Mouse (Mus musculus): ENCODE results near the gene E2f2.

Gene E2f2

DNA sequence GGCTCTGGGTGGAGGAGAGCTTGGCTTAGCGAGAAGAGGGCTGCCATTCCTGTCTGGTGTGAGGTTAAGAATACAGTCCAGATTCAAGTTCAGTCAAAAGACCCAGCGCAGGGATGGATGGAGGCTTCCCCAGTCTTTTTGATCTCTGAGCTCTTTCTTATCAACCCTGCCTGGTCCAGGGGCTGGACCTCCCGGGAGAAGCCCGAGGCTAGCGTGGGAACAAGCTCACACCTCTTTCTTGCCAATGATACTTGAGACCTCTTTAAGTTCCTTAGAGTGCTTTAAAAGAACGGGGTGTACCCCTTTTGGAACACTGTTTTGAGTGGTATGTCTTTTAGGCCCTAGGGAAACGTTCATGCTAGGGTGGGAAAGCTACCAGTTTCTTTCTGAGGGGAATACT is 22.8 kb downstream of the E2f2 start:
- CTCF ChIA-PET = no interaction called here

- CTCF ChIA-PET = no interaction called here
These were observed 23.4 kb downstream of the E2f2 start for GRCm38 (mm10) chr4:136195629-136196028.

- CTCF ChIA-PET = no interaction called here
These were observed 24.0 kb downstream of the E2f2 start for GRCm38 (mm10) chr4:136196201-136196600.

GRCm38 (mm10) chr4:136198846-136199245 is 26.7 kb downstream of the E2f2 start:
- CTCF ChIA-PET = no interaction called here

- CTCF ChIA-PET = interaction anchor here (0.5 to 1.1 kb wide), 5 partner anchors 10 to 342 kb away, joined by 3 to 4 read pairs (median 4); no protein-coding TSS in a partner anchor
These were observed 27.5 kb downstream of the E2f2 start for GRCm38 (mm10) chr4:136199562-136200292.

- CTCF ChIA-PET = interaction anchor here (0.6 to 1.0 kb wide), 6 partner anchors 24 to 1984 kb away, joined by 3 to 10 read pairs (median 3); no protein-coding TSS in a partner anchor
These were observed 30.3 kb downstream of the E2f2 start for GRCm38 (mm10) chr4:136202509-136202908.

- CTCF ChIA-PET = interaction anchor here (0.6 kb wide), 1 partner anchor 53 kb away, joined by 3 read pairs; no protein-coding TSS in a partner anchor
These were observed 32.6 kb downstream of the E2f2 start for GRCm38 (mm10) chr4:136204775-136205174.

- CTCF ChIA-PET = no interaction called here
These were observed 34.1 kb downstream of the E2f2 start, which contains the start of gene Asap3 for GRCm38 (mm10) chr4:136206033-136206893. Gene Asap3, plus strand, starts transcription at chr4:136206365.

DNA sequence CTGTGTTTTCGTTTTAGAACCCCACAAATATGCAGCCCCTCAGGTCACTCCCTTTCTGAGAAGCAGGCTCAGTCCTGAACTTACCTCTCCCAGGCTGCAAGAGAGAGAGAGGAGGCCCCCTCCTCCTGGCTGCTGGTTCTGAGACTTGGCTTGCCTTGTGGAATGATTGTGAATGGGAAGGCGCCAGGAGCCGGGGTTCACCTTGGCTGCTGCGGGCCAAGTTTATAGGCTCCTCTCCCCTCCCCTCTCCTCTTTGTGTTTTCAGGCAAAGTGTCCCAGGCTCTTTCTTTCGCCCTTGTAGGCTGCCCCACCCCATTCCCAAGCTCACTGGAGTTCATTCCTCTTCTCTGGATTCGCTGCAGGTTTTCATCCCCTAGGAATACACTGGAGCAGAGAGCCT is 34.7 kb downstream of the E2f2 start:
- CTCF ChIA-PET = no interaction called here

- CTCF ChIA-PET = interaction anchor here (1.2 kb wide), 1 partner anchor 11 kb away, joined by 4 read pairs; no protein-coding TSS in a partner anchor
These were observed 38.7 kb downstream of the E2f2 start for GRCm38 (mm10) chr4:136210931-136211330.

DNA sequence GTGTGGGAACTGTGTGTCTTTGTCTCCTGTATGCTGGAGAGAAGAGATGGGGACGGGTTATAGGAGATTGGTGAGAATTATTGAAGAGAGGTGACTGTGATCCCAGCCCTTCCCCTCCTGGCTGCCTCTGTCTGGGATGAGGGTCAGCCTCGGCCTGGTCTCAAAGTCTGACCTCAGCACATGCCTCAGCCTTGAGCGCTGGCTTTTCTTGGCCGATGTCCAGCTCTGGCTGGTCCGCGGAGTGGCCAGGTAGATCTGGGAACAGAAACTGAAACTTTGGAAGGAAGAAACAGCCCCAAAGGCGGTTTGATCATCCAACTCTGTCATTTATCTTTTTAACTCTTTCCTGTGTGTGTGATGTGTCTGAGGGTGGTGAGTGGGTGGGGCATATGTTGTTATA is 41.4 kb downstream of the E2f2 start:
- CTCF ChIA-PET = no interaction called here

DNA sequence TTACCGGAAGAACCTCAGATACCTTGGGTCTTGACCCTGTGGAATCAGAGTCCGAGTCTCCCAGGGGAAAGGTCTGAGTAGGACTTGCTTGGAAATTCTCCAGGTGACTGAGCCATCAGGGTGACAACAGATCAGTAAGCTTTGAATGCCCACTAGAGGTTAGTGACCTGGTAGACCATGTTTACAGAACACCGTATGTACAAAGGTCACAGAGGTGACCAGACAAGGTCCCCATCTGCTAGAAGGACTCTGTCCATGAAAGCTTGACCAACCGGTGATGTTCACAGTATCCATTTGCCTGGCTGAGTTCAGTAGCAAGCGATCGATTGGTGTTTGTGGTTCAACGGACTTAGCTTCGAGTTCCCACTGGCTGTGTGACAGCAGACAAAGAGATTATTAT is 42.6 kb downstream of the E2f2 start:
- CTCF ChIA-PET = no interaction called here

- CTCF ChIA-PET = no interaction called here
These were observed 43.4 kb downstream of the E2f2 start for GRCm38 (mm10) chr4:136215576-136215975.

DNA sequence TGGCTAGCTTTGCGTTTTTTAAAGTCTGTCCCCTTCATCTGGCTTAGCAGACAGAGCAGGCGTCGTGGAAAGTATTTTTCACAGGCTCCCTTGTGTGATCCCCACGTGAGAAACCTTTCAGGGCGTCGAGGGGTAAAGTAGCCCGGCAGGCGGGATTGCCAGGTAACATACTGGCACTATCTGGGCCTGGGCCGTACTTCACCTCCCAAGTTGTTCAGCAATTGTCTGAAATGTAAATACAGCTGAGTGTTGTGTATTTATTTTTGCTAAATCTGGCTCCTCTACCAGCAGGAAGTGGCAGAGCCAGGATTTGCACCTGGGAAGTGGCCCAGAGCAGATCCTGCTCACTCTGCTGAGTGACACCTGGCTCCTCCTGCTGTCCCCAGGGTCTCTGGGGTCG is 44.9 kb downstream of the E2f2 start:
- CTCF ChIA-PET = no interaction called here

GRCm38 (mm10) chr4:136218595-136219214 is 46.5 kb downstream of the E2f2 start:
- CTCF ChIA-PET = no interaction called here

- CTCF ChIA-PET = interaction anchor here (0.7 kb wide), 1 partner anchor 57 kb away, joined by 3 read pairs; no protein-coding TSS in a partner anchor
These were observed 48.1 kb downstream of the E2f2 start for GRCm38 (mm10) chr4:136220133-136220775.

DNA sequence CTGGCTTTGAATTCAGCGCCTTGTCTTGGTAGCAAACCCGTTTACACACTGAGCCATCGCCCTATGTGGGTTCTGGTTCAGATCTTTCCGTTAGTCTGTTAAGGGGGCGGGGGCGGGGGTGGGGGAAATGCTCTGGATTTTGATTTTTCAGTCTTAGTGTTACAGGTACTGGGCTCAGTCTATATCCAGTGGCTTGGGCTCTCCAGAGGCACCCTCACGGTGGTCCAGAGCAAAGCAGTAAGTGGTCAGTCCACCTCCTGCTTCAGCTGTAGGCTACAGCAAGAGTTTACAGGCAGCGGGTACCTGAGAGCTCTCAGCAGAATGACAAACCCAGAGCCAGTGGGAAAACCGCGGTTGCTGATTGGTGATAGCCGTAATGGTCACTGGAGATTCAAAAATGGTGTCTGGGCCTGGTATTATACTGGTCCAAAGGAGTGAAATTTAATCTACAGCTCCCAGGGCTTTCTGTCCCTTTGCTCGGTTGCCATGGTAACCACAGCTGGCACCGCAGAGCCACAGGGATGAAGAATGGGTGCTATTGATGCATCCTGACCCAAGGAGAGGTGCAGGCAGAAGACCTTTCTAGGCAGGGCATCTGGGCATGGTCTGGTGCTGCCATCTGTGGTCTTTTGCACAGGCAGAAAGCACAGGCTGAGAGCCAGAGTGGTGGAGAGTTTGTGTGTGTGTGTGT is 51.5 kb downstream of the E2f2 start:
- CTCF ChIA-PET = interaction anchor here (0.6 kb wide), 1 partner anchor 77 kb away, joined by 4 read pairs; no protein-coding TSS in a partner anchor

GRCm38 (mm10) chr4:136224240-136224559 is 52.0 kb downstream of the E2f2 start:
- CTCF ChIA-PET = interaction anchor here (0.6 kb wide), 1 partner anchor 77 kb away, joined by 4 read pairs; no protein-coding TSS in a partner anchor

DNA sequence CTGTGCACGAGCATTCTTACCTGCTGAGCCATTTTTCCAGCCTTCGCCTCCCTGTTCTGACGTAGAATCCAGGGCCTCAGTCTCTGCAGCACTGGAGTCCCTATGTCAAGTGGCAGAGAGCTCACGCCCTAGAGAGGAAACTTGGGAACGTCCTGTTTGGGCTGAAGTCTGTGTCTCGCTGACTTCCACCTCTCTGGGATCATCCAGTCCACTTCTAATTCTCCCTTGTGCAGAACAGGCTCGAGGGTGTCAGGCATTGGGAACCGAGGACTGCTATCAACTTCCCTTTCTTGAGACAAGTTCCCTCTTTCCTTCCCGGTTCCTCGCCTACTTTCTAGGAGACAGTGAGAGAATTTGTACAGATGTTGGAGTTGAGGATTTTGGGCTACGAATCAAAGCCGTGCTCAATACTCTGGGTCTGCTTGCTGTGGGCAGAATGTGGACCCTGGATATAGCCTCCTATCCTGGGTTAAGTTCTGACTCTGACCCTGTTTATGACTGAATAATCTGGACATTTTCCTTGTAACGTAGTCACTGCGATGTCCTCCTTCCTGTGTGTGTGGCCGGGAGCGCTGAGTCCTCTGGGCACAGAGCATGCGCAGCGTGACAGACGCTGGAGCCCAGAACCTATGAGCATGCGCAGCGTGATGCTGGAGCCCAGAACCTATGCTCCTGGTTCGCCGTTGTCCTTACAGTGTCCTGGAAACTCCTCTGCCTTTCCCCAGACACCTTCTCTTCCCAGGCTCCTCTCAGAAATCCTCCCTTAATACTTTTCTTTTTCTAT is 52.7 kb downstream of the E2f2 start:
- CTCF ChIA-PET = no interaction called here

GRCm38 (mm10) chr4:136227408-136227807 is 55.2 kb downstream of the E2f2 start:
- CTCF ChIA-PET = no interaction called here

Measured in spleen, embryonic (tissue).